Mouse (Mus musculus) kidney, adult 8-10 months (tissue): ENCODE measurements around the gene Nap1l4.

Experiments
- DNase-seq, 2 experiments: peaks; one replicate each; pipeline ENCODE4 v3.0.0; 2022

Nap1l4 gene

DNA sequence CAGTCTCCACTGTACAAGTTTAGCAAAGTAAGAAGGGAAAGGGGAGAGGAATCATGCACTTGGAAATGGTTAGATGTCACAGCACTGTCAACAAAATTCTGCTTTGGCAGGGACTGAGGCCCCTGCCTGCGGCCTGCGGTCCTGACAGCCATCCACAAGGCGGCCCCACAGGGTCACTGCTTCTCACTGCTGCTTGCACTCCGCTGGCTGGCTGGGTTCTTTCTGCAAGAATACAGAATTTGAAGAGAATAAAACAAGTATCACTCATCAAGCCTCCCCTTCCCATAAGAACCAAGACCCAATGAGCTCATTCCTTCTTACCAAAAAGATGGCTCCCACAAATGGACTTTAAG lies 34.5 kb downstream of the Nap1l4 start:
- no peak for DNase-seq

DNA sequence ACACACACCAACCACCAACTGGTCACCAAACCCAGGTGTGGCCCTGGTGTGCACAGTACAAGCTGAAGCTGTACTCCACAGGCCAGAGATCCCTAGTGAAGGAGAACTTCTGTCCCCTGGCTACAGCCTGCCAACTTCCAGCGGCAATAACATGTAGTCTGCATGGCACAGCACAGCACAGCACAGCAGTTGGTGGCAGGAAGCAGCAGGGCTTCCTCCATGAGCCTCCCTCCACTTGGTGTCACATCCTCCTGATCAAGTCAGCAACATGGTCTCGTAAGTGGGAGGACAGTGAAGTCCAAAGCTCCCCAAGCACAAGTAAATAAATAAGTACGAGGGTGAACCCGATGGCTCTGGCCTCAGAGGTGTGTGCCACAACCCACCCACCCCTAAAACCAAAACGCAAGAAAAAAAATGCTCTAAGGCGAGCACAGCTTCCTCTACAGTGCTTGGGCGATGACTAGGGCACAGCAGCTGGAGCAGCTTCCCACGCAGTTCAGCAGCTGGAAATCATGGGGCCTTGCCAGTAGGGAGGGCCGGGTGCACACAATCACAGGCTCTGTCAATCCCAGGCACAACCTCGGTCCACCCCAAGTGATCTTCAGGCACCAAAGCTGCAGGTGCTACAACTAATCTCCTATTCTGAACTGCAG lies 35.0 kb downstream of the Nap1l4 start:
- DNase-seq: no peak

DNA sequence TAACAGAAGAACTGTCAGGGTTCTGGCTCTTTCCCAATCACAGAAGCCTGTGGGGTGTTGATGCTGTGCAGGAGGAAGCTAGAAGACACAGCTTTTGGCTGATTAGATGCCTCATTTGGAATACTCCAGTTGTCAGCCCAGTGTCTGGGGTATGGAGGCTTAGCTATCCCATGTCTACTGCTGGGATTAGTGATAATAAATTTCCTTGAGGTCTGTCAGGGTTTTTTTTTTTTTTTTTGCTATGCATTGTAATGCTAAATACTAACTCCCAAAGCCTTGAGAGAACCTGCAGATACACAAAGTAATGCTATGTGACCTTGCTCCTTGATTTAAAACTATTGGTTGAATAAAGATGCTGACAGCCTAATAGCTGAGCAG lies 37.6 kb downstream of the Nap1l4 start:
- no peak for DNase-seq

DNA sequence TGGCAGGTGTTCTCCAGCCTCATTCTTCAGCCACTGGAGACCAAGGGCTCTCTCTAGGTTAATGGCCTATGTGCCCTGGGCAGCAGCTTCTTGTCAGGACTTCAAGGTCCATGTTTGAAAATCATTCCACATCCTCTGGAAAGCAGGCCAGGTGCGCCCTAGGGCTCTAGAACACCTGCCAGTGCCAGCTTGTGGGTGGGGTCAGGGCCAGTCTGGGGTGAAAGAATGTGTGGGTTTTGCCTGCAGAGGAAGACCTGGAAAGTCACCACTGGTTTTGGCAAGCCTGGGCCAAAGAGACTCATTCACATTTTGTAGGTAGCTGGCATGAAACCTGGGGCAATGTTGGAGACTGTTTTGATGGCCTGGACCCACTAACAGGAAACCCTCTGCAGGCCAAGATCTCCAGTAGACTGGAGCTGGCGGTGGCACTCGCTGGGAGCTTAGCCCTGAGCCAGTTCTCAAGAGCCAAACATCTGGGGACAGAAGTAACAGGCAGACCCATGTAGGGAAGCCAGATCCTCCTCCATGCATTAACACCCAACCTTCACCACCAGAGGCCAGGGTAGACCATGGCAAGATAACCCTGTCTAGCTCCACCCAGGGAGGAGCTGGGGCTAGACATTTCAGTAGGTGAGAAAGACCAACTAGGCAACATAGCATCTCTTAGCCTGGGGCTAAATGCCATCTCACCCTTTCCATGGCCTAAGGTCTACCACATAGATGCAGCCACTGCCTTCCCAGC lies 38.1 kb downstream of the Nap1l4 start:
- DNase-seq: peak; percentile 54 to 67

DNA sequence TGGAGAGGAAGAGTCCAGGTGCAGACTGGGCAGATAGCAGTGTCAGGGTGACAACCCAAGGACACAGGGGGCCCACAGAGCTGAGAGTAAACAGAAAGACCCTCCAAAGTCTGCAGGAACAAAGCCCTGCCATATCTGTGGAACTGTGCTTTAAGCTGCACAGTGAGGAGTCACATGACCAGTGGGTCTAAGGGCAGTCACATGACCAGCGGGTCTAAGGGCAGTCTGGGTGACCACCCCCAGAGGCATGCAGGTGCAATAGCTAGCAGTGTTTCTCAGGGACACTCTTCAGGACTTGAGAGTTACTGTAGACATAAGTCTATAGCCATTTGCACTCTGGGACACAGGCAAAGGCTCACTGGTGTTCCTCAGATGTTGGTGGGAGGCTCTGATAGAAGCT lies 39.3 kb downstream of the Nap1l4 start:
- DNase-seq: peak; percentile 54 to 59

DNA sequence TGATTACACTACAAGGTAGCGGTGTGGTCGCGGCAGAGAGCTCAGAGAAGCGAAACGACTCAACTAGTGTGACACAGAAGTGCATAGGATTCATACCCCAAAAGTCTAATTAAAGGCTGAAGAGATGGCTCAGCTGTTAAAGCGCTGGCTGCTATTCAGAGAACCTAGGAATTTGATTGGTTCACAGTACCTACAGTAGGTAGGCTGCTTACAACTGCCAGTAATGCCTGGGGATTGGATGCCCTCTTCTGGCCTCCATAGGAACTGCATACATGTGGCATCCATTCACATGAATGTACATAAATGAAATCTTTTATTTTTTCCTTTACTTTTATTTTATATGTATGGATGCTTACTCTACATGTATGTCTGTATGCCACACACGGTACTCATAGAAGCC lies 42.2 kb downstream of the Nap1l4 start:
- DNase-seq: peak; percentile 71 to 83

DNA sequence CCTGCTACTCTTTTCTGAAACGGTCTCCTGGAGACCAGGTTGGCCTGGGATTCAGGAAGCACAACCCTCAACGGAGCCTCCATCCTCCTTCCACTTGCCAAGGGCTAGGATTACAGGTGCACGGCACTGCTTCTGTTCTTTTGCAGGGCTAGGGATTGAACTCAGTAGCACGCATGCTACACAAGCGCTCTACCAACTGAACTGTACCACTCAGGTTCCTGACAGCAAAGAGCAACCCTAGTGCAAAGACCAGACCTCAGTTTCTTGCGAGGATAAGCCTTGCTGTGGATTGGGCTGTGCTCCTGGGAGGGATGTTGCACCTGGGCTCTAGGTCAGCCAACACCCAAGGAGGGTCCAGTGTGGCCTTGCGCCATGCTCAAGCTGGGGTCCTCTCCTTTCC lies 42.6 kb downstream of the Nap1l4 start:
- no peak for DNase-seq

DNA sequence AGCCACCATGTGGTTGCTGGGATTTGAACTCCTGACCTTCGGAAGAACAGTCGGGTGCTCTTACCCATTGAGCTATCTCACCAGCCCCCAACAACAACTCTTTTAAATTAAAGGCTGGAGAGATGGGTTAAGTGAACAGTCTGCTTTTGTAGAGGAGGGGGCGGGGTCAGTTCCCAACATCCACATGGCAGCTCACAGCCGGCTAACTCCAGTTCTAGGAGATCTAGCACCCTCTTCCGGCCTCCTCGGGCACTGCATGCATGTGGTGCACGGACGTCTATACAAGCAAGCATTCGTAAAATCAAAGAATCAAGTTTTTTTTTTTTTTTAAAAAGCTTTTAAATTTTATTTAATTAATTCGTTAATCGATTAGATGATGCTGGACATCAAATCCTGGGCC lies 43.1 kb downstream of the Nap1l4 start:
- peak; percentile 82 to 94 for DNase-seq

DNA sequence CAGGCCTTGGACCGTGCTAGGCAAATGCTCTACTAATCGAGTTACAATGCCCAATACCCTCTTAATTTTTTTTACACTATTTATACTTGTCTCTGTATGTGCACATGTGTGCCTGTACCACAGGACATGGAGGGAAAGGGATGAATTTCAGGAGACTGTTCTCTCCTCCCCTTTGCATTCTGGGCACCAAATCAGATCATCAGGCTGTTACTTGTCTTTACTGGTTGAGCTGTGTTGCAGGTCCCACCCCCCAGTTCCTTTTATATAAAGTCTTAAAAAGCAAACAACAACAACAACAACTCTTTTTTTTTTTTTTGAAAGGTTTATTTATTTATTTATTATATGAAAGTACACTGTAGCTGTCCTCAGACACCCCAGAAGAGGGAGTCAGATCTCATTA lies 43.5 kb downstream of the Nap1l4 start:
- no peak for DNase-seq

DNA sequence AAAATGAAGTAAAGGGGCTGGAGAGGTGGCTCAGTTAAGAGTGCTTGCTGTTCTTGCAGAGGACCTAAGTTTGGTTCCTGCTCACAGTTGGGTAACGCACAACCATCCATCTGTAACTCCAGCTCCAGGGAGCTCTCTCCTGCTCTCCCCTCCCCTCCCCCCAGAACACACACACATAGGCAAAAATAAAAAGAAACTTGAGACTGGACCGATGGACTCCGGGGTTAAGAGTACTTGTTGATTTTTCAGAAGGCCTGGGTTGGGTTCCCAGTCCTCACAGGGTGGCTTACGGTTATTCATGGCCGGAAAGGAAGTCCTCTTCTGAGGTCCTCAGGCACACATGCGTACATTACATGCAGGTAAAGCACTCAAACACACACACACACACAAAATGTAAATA lies 45.0 kb downstream of the Nap1l4 start:
- DNase-seq: peak in 1 of 2 experiments; percentile 49

DNA sequence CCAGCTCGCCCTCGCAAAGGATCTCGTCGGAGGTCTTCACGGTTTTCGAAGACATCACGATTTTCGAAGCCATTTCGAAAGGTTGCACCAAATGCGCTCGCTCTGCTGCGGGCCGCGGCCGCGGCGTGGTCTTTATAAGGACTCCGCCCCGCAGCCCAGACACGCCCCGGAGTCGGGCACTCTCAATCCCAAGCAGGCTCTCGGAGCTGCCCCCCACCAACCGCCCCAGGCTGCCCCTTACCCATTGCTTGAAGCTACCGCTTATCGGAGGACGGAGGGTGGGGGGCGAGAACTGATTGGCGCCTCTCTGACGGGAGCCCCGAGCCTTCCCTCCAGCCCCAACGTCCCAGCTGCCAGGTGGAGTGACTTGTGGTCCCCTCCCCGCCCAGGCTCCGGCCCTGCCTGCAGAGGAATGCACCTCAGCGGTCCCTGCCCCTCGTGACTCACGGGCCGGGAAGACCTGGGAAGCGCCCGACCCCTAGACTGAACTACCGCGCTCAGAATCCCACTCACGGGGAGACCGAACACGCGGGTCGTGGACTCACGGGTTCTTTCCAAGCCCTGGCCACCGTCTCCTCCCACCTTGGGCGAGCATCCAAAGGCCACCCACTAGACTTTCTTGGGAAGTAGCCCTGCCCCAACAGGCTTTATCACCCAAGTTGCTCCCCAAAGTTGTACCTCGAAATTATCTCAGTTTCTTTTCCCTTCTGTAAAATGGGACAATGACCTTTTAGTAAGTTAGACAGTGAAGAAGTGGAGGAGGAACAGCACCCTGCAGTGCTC lies 46.3 kb downstream of the Nap1l4 start, which contains the start of gene Phlda2:
Gene Phlda2, minus strand, starts transcription at position 733 of the 783 bp plus-strand sequence.
- peak; percentile 44 to 68 for DNase-seq

DNA sequence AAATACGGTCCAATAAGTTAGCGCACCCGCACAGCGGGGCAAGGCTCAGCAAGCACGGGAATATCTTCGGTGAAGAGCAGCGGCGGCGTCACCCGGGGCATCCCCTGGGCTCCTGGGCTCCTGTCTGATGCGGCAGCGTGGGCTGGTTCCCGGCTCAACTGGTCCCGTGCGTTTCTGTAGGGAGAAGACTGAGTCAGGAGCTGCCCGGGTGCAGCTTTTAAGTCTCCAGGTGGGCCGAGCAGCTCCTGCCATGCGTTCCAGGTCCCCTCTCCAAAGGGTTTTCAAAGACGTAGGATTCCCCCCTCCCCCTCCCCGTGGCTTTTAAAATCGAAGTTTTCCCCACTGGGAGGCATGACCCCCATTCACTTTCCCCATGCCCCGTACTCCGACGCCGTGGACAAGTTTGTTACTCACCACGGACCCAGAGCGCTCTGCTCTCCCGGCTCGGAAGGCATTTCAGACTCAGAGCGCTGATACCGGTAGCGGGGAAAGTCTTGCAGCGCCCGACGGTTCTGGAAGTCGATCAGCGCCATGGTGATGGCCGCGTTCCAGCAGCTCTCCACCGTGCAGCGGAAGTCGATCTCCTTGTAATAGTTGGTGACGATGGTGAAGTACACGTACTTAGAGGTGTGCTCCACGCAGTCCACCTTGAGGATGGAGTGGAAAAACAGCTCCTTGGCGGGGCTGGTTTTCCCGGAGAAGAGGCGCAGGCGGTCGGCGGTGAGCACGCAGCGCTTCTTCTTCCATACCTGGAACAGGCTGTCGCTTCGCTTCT lies 47.1 kb downstream of the Nap1l4 start:
- DNase-seq: peak in 1 of 2 experiments; percentile 62

DNA sequence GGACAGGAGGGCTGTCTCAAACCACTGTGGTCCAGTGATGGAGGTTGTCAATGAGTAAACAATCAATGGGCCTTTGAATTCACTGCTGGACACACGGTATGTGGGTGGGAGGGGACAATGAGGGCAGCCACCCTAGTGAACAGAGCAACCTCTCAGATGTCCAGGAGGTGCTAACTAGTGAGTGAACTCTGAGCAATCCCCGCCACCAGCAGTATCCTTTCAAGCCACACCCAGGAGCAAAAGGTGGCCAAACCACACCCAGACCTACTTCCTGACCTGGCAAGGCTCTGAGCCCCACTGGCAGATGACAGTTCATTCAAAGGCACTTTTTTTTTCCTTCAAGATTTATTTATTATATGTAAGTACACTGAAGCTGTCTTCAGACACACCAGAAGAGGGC lies 48.0 kb downstream of the Nap1l4 start:
- DNase-seq: peak; percentile 81 to 89

DNA sequence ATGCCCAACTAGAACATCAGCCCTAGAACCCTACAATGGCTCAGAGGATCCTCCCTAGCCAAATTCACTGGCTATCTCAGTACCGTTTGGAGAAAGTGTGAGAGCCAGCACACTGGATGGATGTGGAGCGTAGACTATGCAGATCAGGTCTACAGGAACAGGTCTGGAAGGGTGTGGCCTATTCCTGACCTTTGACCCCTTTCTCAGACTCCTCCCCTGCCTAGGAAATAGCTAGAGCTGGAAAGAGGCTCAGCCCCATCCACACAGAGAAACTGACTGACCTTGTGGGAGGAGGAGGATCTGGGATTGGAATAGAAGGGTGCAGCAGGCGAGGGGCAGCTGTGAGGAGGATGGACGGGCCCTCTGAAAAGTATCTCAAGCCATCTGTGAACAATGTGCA lies 50.3 kb downstream of the Nap1l4 start:
- DNase-seq: peak in 1 of 2 experiments; percentile 65

DNA sequence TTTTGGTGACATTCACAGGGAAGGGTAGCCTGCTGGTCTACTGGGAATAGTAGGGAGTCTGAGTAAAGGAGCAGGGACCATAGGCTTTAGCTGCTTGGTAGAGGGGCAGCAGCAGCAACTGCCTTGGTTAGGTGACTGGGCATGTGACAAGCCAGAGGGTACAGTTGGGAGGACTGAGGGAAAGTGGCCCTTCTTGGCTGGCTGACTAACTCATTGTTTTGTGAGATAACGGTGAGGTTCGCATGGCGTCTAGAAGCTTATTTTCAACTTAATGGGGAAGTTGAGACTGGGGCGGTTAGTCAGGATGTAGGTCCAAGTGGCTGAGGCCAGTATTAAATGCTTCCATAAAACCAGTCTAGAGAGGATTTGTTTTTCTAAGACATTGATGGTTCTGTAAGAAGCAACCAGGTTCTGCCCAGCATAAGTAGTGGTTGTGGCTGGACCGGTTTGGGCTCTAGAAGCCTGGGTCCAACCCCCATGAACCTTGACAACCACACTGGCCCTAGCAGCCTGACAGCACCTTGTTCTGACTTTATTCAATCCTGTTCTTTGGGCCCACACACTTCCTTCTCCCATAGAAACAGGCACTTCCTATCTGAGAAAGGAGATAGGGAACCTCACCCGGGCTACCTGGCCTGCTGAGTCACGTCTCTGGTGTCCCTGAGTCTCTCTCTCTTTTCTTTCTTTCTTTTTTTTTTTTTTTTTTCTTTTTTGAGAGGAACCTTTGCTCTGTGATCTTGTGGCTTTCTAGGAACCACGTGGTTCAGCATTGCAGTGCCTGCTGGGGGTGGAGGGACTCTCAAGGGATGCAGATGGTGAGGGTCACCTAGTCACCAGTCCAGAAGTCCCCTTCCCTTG lies 53.6 kb downstream of the Nap1l4 start:
- no peak for DNase-seq

DNA sequence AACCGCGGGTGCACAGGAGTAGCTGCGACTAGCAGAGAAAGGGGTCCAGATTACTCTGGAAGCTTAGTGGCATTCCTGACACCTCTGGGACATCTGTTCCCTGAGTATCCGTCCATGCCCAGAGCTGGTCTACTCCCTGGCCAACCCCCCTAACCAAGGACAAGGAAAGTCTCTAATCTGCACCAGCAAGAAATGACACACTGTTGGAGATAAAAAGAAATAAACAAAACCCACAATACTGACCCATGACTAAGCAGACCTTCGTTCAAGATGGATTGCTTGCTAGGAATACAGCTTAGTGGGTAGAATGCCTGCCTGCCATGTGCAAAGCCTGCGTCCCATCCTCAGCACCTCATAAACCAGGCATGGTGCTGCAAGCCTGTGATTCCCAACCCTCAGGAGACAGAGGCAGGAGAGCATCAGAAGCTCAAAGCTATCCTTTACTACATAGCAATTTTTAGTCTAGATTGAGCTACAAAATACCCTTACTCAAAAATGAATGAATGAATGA lies 55.2 kb downstream of the Nap1l4 start:
- DNase-seq: no peak

DNA sequence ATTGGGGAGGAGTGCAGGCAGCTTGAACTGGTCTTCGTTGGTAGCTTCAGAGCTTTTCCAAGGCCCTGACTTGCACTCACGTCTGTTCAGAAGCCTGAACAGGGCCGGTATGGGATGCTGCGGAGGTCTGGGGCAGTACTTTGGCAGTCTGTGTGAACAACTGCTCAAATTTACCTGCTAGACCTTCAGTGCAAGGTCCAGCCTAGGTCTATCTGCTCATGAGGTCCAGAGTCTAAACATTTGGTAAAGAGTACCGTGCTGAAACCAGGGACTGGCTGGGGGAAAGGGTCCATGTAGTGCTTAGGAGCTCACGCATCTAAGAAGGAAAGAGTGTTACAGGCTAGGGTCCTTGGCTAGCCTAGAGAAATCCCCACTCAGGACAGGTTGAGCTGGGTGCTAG lies 59.2 kb downstream of the Nap1l4 start:
- no peak for DNase-seq

DNA sequence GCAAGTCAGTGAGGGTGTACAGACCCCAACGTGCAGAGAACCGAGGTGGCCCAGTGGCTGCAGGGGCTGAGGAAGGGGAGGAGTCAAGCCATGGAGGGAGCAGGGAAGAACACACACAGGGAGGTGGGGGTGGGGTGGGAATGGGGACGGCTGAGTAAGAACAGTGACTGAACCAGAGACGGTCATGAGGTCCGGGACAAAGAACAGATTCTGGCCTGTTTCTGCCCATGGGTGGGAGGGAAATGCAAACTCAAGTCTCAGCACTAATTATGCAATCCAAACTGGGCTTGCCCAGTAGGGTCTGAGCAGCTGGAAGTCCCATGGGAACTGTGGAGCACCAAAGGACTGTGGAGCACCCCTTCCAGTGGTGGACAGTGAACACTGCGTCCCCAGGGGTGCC lies 66.4 kb downstream of the Nap1l4 start:
- DNase-seq: peak in 1 of 2 experiments; percentile 72

DNA sequence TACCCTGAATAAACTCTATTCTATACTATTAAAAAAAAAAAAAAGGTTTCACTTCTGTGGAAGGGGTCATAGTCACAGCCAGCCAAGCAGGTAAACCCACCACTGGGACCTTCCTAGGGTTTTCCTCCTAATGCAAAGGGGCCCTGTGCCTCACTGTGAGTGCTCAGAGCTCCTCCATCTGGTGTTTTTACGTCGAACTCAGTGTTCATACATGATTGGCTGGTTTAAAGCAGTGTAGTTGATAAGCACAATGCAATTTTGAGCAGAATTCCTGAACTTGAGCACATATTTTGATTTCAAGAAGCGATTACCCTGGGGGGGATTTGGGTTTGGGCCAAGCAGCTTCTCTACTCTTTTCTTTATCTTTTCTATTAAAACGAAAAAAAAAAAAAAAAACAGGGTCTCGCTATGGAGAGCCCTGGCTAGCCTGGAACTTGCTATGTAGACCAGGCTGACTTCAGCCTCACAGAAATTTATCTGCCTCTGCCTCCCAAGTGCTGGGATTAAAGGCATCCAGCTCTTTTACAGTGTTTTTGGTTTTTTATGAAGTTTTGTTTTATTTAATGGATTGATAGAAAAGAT lies 67.0 kb downstream of the Nap1l4 start:
- no peak for DNase-seq

DNA sequence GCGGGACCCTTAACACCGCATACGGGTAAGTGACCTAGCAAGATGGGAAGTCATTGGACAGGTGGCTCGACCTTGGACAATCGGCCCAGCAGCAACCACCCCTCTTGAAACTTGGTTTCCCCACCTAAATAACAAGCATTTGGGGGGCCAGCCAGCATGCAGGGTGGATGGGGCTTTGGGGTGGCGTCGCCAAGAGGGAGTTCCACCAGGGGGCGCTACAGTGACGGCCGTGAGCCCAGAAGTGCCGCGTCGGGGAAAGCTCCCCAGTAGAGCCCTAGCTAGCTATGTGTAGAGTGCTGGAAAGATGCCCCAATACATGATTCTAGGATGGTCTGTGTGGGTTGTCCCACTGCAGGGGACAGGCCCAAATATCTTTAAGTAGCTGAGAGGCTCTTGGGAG lies 68.4 kb downstream of the Nap1l4 start:
- DNase-seq: peak in 1 of 2 experiments; percentile 73

DNA sequence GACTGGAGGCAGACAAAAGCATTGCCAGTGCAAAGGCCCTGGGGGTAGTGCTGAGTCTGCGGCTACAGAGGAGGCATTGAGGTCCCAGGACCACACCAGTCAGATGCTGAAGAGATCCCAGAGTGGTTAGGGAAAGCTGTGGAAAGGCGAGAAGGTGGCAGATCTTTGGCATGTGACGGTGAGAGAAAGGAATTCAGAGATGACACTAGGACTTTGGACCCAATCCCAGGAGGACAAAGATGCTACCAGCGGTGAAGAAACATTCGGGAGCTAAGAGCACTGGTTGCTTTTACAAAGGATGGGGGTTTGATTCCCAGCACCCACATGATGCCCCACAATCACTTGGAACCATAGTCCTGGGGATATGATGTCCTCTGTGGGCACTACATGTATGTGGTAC lies 71.1 kb downstream of the Nap1l4 start:
- DNase-seq: peak in 1 of 2 experiments; percentile 50
